Mouse (Mus musculus) heart, adult 2 months (tissue): ENCODE data around the gene Slc6a19. TPM values are rescaled to one million over a fixed set of nuclear protein-coding genes. Genes with fewer than 3 reads are reported as not detected.
"Not testable (repeated sequence)": the region's sequence is repeated elsewhere in the genome, so short reads cannot be mapped to it uniquely, and the experiment has no call there.

Source experiments
- DNase-seq, 2 experiments: peaks; one replicate each; pipeline ENCODE4 v3.0.0; 2021
- H3K27ac ChIP-seq: fragments of 200-600 bp; 2 replicates; pipeline ENCODE4 v1.8.1; 2022
- H3K27me3 ChIP-seq: fragments of 200-500 bp; 2 replicates; pipeline ENCODE4 v1.6.1; 2012; ENCODE audit warnings: mild to moderate bottlenecking, low read length, inconsistent platforms, mixed read lengths; ENCODE audit not compliant: control insufficient read depth, insufficient read depth
- H3K36me3 ChIP-seq: fragments of 200-500 bp; 2 replicates; pipeline ENCODE4 v1.6.1; 2012; ENCODE audit warnings: low read length, inconsistent platforms; ENCODE audit not compliant: control insufficient read depth, insufficient read depth
- H3K4me1 ChIP-seq: fragments of 200-500 bp; 2 replicates; pipeline ENCODE4 v1.6.1; 2011; ENCODE audit warnings: low read length; ENCODE audit not compliant: control insufficient read depth, insufficient read depth
- H3K4me3 ChIP-seq: fragments of 200-600 bp; 2 replicates; pipeline ENCODE4 v1.8.1; 2022
- H3K79me2 ChIP-seq: fragments of 200-500 bp; replicated peaks from 2 replicates; pipeline ENCODE4 v1.6.1; 2012; ENCODE audit warnings: mild to moderate bottlenecking, inconsistent platforms, low read length, moderate library complexity, mixed read lengths; ENCODE audit not compliant: control insufficient read depth, insufficient read depth
- H3K9ac ChIP-seq: fragments of 200-500 bp; 2 replicates; pipeline ENCODE4 v1.6.1; 2012; ENCODE audit warnings: low read depth, mild to moderate bottlenecking, control low read depth, inconsistent platforms, low read length, mixed read lengths
- CTCF ChIP-seq: fragments of 200-600 bp; IDR thresholded peaks from 2 replicates; pipeline ENCODE4 v1.8.1; 2022; ENCODE audit warnings: antibody characterized with exemption, mild to moderate bottlenecking, moderate library complexity
- EP300 ChIP-seq: fragments of 200-500 bp; IDR thresholded peaks from 2 replicates; pipeline ENCODE4 v1.6.1; 2011; ENCODE audit warnings: low read depth, low read length, control low read depth; ENCODE audit not compliant: insufficient read depth
- POLR2A ChIP-seq: fragments of 200-500 bp; IDR thresholded peaks from 2 replicates; pipeline ENCODE4 v1.6.1; 2011; ENCODE audit warnings: mild to moderate bottlenecking, low read depth, low read length, control low read depth; ENCODE audit not compliant: insufficient read depth
- WGBS: fragments of 180-500 bp; shearing (Covaris S2); methylation state at CpG from one replicate; pipeline ENCODE4 v1.1.7; 2018; 5-methylcytosine and 5-hydroxymethylcytosine counted together
- intact Hi-C: fragments of 180-260 bp; cut with DNase I; formaldehyde crosslinking; loops from one replicate; pipeline ENCODE4 v1.15.1; 2025
- long read RNA-seq: library from polyadenylated mRNA; stranded (forward); transcript quantifications from one replicate; pipeline ENCODE4 v2.0.0, GENCODE M21; 2021
- polyA plus RNA-seq: library from polyadenylated mRNA; depleted of rRNA; stranded (reverse); fragments of >200 nt; gene quantifications from 2 replicates; pipeline ENCODE4 v1.2.3, GENCODE M21; 2012; rRNA removed
- total RNA-seq, 2 experiments: library from RNA; stranded (reverse); gene quantifications; 2 replicates each; pipeline ENCODE4 v1.2.3; 2021

Slc6a19 gene
- total RNA-seq (not detected), polyA plus RNA-seq (0.08 TPM in 1 of 2 replicates, not detected in the other)
- long read RNA-seq: 0 reads

DNA sequence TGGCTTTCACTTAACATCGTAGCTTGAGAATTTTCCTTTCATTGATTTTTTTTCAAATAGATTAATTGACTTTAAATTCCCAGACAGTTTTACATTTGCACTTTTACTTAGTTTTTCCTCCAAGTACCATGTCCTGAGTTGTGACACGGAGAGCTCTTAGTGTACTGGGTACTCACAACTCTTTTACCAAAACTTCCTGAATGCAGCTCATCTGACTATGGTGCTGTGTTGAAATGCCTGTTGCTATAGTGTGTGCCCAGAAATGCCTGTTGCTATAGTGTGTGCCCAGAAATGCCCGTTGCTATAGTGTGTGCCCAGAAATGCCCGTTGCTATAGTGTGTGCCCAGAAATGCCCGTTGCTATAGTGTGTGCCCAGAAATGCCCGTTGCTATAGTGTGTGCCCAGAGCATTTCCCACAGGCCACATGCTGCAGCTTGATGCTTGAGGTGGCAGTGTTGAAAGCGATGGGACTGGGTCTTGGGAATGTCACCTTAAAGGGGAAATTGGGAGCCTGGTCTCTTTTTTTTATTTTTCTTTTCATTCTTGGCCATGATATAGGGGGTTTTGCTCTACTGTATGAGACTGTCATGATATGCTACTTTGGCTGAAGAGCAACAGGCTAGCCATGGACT is at the start of gene Slc6a19:
Gene Slc6a19, minus strand, starts transcription at position 172 of the 632 bp plus-strand sequence.
- Histone ChIP-seq H3K9ac (no peak within 1 kb of the TSS), H3K4me1 (no peaks in the 10 kb centered on the region), H3K4me3 (no peak within 1 kb of the TSS), H3K79me2 (no peaks in the 10 kb centered on the region), H3K27me3 (no peaks in the 10 kb centered on the region), H3K36me3 (no peaks in the 10 kb centered on the region), H3K27ac (no peak within 1 kb of the TSS)
- WGBS: 89% methylated on average over 7 of the region's 7 CpGs
- intact Hi-C loops: no loop called here
- DNase-seq: no peak
- TF ChIP-seq CTCF (no peak), EP300 (no peak), POLR2A (no peak)

DNA sequence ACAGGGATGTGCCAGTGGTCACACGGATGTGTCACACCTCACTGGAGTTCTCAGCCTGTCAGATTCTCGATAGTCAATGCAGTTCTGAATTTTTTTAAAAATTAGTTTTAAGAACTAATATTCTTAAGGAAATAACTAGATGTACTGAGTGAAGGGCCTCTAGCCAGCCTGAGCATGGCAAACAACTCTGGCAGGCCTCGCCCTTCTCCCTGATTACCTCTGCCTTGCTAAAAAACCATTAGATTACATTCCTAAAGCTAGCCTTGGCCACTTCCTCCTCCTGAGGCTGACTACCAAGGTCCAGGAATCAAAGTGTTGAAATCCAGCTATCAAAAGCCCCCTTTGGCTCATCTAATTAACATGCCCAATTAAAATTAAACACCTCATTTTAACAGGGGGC is 46.6 kb upstream of the Slc6a19 start:
- Histone ChIP-seq H3K36me3 (no peaks in the 10 kb centered on the region; the same call in 1 of the 2 replicates), H3K4me3 (no peak overlapping the region), H3K9ac (no peak overlapping the region), H3K79me2 (no peaks in the 10 kb centered on the region), H3K27ac (peak overlapping the region; percentile 26; the same call in 1 of the 2 replicates), H3K27me3 (no peaks in the 10 kb centered on the region), H3K4me1 (peaks cover 4% of the 10 kb centered on the region)
- TF ChIP-seq POLR2A (no peak), CTCF (no peak), EP300 (no peak)
- no peak for DNase-seq
- WGBS: 90% methylated on average over 3 of the region's 3 CpGs
- intact Hi-C loops: no loop called here

DNA sequence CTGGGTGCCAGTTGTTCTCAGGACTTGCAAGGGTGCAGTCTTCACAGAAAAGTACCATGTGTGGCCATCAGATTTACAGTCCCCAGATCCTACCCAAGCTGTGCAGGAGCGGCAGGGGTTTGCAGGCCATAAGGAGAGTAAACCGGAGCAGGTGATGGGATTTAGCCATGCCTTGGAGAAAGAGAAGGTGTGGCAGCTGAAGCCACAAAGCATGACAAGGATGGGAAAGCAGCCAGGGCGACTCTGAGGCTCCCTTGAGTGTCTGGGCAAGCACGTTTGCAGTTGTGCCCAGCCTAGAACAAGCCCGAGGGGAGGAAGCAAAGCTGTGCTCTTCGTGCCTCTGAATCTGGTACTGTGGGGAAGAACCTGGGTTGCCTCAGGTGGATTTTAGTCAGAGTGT is 45.8 kb upstream of the Slc6a19 start:
- WGBS: 51% methylated on average over 6 of the region's 6 CpGs
- no peaks in the 10 kb centered on the region; the same call in 1 of the 2 replicates for H3K36me3 ChIP-seq
- TF ChIP-seq EP300 (no peak), POLR2A (no peak), CTCF (no peak)
- intact Hi-C loops: no loop called here
- H3K4me1 ChIP-seq: peaks cover 3% of the 10 kb centered on the region; the same call in 1 of the 2 replicates
- H3K27ac ChIP-seq: peak overlapping the region; percentile 26; the same call in 1 of the 2 replicates
- no peak for DNase-seq
- H3K79me2 ChIP-seq: no peaks in the 10 kb centered on the region
- H3K27me3 ChIP-seq: no peaks in the 10 kb centered on the region
- H3K9ac ChIP-seq: no peak overlapping the region
- H3K4me3 ChIP-seq: no peak overlapping the region

DNA sequence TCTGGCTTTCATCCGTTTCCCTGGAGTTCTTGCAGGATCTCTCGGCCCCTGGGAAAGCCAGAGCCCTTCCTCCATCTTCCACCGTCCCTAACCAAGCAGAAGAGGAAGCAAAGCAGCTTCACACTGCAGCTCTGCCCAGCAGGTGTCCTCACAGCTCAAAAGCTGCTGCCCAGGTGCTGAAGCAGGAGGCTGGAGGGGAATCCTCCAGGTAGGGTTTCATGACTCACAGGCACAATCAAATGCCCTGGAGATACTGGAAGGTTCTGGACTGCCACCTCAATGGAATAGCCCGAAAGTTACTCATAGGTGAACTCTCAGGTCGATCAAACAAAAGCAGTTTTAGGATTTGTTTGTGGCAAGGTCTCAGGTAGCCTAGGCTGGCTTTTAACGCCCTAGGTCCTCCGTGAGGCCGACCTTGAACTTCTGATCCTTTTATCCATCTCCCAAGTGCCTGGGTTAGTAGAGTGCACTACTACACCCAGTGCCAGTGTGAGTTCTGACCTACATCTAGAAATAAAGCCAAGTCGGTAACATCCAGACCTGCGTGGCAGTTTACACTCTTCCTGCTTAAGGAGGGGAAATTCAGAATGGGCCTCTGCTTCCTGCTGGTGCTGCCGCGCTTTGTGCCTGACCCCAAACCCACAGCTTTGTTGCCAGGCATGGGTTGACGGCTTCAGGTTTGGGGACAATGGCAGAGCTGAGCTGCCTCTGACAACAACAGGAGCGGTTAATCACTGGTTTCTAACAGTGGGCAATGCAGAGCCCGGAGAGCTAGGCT is 44.2 kb upstream of the Slc6a19 start:
- WGBS: 42% methylated on average over 15 of the region's 15 CpGs
- H3K27ac ChIP-seq: no peak overlapping the region
- H3K4me3 ChIP-seq: no peak overlapping the region
- peaks cover 3% of the 10 kb centered on the region; the same call in 1 of the 2 replicates for H3K4me1 ChIP-seq
- H3K79me2 ChIP-seq: no peaks in the 10 kb centered on the region
- DNase-seq: no peak
- intact Hi-C loops: loop anchor here (2.0 kb wide), 1 partner anchor 74 kb away; no protein-coding TSS in a partner anchor
- no peaks in the 10 kb centered on the region; the same call in 1 of the 2 replicates for H3K36me3 ChIP-seq
- H3K9ac ChIP-seq: no peak overlapping the region
- no peaks in the 10 kb centered on the region for H3K27me3 ChIP-seq
- TF ChIP-seq CTCF (peak; percentile 64), EP300 (no peak)

DNA sequence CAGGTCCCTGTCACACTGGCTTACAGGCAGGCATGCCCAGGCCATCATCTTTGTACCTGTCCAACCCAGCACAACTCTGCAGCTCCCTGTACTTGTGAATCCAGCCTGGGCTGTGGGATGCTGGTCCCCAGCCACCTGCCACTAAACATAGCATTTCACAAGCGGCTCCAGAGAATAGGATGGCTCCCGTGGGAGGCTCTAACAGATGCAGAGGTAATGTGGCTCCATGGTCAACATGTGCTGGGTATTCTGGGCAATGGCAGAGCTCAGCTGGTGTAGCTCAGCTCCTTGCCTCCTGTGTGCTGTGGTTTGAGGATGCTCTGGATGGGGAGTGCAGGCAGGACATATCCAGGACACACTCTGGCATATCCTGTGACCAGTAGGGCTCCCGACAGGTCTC is 39.0 kb upstream of the Slc6a19 start:
- Histone ChIP-seq H3K27ac (no peak overlapping the region), H3K4me1 (no peaks in the 10 kb centered on the region), H3K9ac (no peak overlapping the region), H3K4me3 (no peak overlapping the region), H3K36me3 (no peaks in the 10 kb centered on the region), H3K79me2 (no peaks in the 10 kb centered on the region; the same call in 1 of the 2 replicates), H3K27me3 (no peaks in the 10 kb centered on the region)
- 52% methylated on average over 3 of the region's 3 CpGs for WGBS
- no peak for DNase-seq
- intact Hi-C loops: no loop called here
- TF ChIP-seq POLR2A (no peak), CTCF (no peak), EP300 (no peak)

DNA sequence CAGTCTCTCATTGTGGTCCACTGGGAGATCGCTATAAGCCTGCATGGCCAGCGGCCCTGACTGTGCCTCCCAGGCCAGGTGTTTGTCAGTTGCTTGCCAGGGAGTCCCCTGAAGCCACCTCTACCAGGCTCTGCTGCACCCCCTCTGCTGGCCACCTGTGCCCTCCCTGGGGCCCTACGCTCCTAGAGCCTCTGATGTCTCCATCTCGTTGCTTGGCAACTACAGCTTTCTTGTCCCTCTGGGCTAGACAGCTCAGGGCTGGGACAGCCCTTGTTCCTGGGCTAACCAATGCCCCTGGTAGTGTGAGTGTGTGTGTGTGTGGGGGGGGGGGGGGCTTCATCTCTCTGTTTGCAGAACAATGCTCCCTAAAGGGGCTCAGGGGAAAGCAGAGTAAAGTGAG is 38.3 kb upstream of the Slc6a19 start:
- intact Hi-C loops: no loop called here
- no peaks in the 10 kb centered on the region for H3K27me3 ChIP-seq
- 73% methylated on average over 4 of the region's 4 CpGs for WGBS
- H3K36me3 ChIP-seq: no peaks in the 10 kb centered on the region
- H3K4me3 ChIP-seq: no peak overlapping the region
- DNase-seq: no peak
- no peaks in the 10 kb centered on the region; the same call in 1 of the 2 replicates for H3K79me2 ChIP-seq
- H3K4me1 ChIP-seq: no peaks in the 10 kb centered on the region
- no peak overlapping the region for H3K27ac ChIP-seq
- H3K9ac ChIP-seq: no peak overlapping the region
- no peak for TF ChIP-seq POLR2A

DNA sequence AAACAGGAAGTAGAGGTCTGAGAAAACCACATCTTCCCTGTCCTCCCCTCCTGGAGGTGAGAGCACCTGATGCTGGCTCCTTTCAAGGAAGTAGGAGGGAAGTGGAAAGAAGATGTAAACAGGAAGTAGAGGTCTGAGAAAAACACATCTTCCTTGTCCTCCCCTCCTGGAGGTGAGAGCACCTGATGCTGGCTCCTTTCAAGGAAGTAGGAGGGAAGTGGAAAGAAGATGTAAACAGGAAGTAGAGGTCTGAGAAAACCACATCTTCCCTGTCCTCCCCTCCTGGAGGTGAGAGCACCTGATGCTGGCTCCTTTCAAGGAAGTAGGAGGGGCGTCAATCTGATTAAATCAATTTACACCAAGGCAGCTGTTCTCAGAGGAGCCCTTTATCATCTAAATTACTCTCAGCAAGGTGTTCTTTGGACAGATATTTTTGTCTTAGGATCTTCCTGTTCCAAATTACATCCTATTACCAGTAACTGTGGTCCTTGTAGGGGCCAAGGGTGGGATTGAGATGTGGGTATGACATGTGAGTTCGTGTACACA is 35.8 kb upstream of the Slc6a19 start:
- H3K27ac ChIP-seq, H3K79me2 ChIP-seq, H3K27me3 ChIP-seq, DNase-seq, H3K4me3 ChIP-seq, H3K9ac ChIP-seq, H3K4me1 ChIP-seq, H3K36me3 ChIP-seq, intact Hi-C loops: not testable (repeated sequence)
- WGBS: 35% methylated on average over 2 of the region's 2 CpGs
